Mouse (Mus musculus) MEL (cell line): ENCODE results near the gene Rrm1. TPM values are rescaled to one million over a fixed set of nuclear protein-coding genes. Genes with fewer than 3 reads are reported as not detected.

ENCODE experiments used
- DNase-seq: peaks from one replicate; pipeline ENCODE4 v3.0.0; 2011; ENCODE audit warnings: low read depth, low spot score
- H3K27ac ChIP-seq: 2 replicates; pipeline ENCODE4 v1.5.1; 2012; ENCODE audit warnings: low read depth, mild to moderate bottlenecking, control low read depth, low read length, moderate library complexity; ENCODE audit not compliant: control insufficient read depth
- H3K27me3 ChIP-seq, 2 experiments: fragments of 150-350 bp in 1 of 2; sonication (generic) in 1 of 2; 2 replicates each; pipeline ENCODE4 v1.6.1; 2012; ENCODE audit warnings: low read length in 2 of 2, mild to moderate bottlenecking in 2 of 2, improper control_type of control experiment in 1 of 2, moderate library complexity in 1 of 2; ENCODE audit not compliant: insufficient read depth in 2 of 2, control insufficient read depth in 1 of 2
- H3K36me3 ChIP-seq, 2 experiments: 2 replicates each; pipeline ENCODE4 v1.6.1; 2012 to 2014; ENCODE audit warnings: low read length in 2 of 2, improper control_type of control experiment in 1 of 2, inconsistent platforms in 1 of 2, mild to moderate bottlenecking in 1 of 2; ENCODE audit not compliant: insufficient read depth in 2 of 2, control insufficient read depth in 1 of 2
- H3K4me1 ChIP-seq, 2 experiments: fragments of 150-350 bp in 1 of 2; sonication (generic) in 1 of 2; 2 replicates each; pipeline ENCODE4 v1.6.1; 2012; ENCODE audit warnings: low read length in 2 of 2, improper control_type of control experiment in 1 of 2, mild to moderate bottlenecking in 1 of 2; ENCODE audit not compliant: insufficient read depth in 2 of 2, control insufficient read depth in 1 of 2
- H3K4me3 ChIP-seq, 2 experiments: fragments of 150-350 bp in 1 of 2; sonication (generic) in 1 of 2; 2 replicates each; pipeline ENCODE4 v1.5.1; 2012; ENCODE audit warnings: low read depth in 2 of 2, low read length in 2 of 2, mild to moderate bottlenecking in 2 of 2, moderate library complexity in 2 of 2, control low read depth in 1 of 2, improper control_type of control experiment in 1 of 2; ENCODE audit not compliant: control insufficient read depth in 1 of 2, insufficient read depth in 1 of 2
- H3K79me2 ChIP-seq: 2 replicates; pipeline ENCODE4 v1.6.1; 2012; ENCODE audit warnings: mild to moderate bottlenecking, low read length, moderate library complexity; ENCODE audit not compliant: control insufficient read depth, poor library complexity, insufficient read depth
- H3K9ac ChIP-seq: 2 replicates; pipeline ENCODE4 v1.6.1; 2012; ENCODE audit warnings: low read depth, mild to moderate bottlenecking, control low read depth, low read length, moderate library complexity; ENCODE audit not compliant: control insufficient read depth, poor library complexity, severe bottlenecking
- H3K9me3 ChIP-seq: fragments of 150-350 bp; sonication (generic); replicated peaks from 2 replicates; pipeline ENCODE4 v1.6.1; 2012; ENCODE audit warnings: mild to moderate bottlenecking, low read length, improper control_type of control experiment, moderate library complexity; ENCODE audit not compliant: insufficient read depth
- CTCF ChIP-seq, 3 experiments: IDR thresholded peaks in 2 of 3; conservative IDR thresholded peaks in 1 of 3; 2 replicates each; pipeline ENCODE4 v1.5.1; 2011 to 2012; ENCODE audit warnings: low read length in 3 of 3, low read depth in 2 of 3, mild to moderate bottlenecking in 2 of 3, improper control_type of control experiment in 1 of 3, inconsistent platforms in 1 of 3, mixed read lengths in 1 of 3, moderate library complexity in 1 of 3; ENCODE audit not compliant: control insufficient read depth in 1 of 3, insufficient read depth in 1 of 3, poor library complexity in 1 of 3, severe bottlenecking in 1 of 3
- ELF1 ChIP-seq: IDR thresholded peaks from 2 replicates; pipeline ENCODE4 v1.6.1; 2014; ENCODE audit warnings: low read depth, mild to moderate bottlenecking, inconsistent platforms, low read length, improper control_type of control experiment, moderate library complexity
- EP300 ChIP-seq, 2 experiments: IDR thresholded peaks; 2 replicates each; pipeline ENCODE4 v1.6.1; 2011; ENCODE audit warnings: improper control_type of control experiment in 2 of 2, low read length in 2 of 2, low read depth in 1 of 2, mild to moderate bottlenecking in 1 of 2
- HCFC1 ChIP-seq: IDR thresholded peaks from 2 replicates; pipeline ENCODE4 v1.6.1; 2012; ENCODE audit warnings: low read depth, mild to moderate bottlenecking, inconsistent platforms, low read length, improper control_type of control experiment, moderate library complexity
- MAZ ChIP-seq: IDR thresholded peaks from 2 replicates; pipeline ENCODE4 v1.6.1; 2012; ENCODE audit warnings: low read depth, mild to moderate bottlenecking, inconsistent platforms, low read length, improper control_type of control experiment
- MEF2A ChIP-seq: IDR thresholded peaks from 2 replicates; pipeline ENCODE4 v1.6.1; 2014; ENCODE audit warnings: low read depth, mild to moderate bottlenecking, inconsistent platforms, low read length, improper control_type of control experiment; ENCODE audit not compliant: poor library complexity, insufficient replicate concordance, severe bottlenecking; ENCODE audit errors: extremely low read depth
- MYB ChIP-seq: IDR thresholded peaks from 2 replicates; pipeline ENCODE4 v1.6.1; 2011; ENCODE audit warnings: mild to moderate bottlenecking, low read depth, low read length, improper control_type of control experiment
- NELFE ChIP-seq: IDR thresholded peaks from 2 replicates; pipeline ENCODE4 v1.6.1; 2011; ENCODE audit warnings: low read depth, low read length, improper control_type of control experiment
- POLR2A ChIP-seq, 2 experiments: IDR thresholded peaks; 2 replicates each; pipeline ENCODE4 v1.6.1; 2011 to 2012; ENCODE audit warnings: low read length in 2 of 2, mild to moderate bottlenecking in 2 of 2, control low read depth in 1 of 2, improper control_type of control experiment in 1 of 2, low read depth in 1 of 2, moderate library complexity in 1 of 2; ENCODE audit not compliant: control insufficient read depth in 1 of 2, insufficient read depth in 1 of 2, poor library complexity in 1 of 2
- RAD21 ChIP-seq: IDR thresholded peaks from 2 replicates; pipeline ENCODE4 v1.6.1; 2011; ENCODE audit warnings: mild to moderate bottlenecking, low read depth, low read length, improper control_type of control experiment
- RCOR1 ChIP-seq: IDR thresholded peaks from 2 replicates; pipeline ENCODE4 v1.6.1; 2012; ENCODE audit warnings: low read depth, mild to moderate bottlenecking, inconsistent platforms, low read length, improper control_type of control experiment
- SIN3A ChIP-seq: IDR thresholded peaks from 2 replicates; pipeline ENCODE4 v1.6.1; 2012; ENCODE audit warnings: low read length, improper control_type of control experiment, inconsistent platforms
- SMC3 ChIP-seq: IDR thresholded peaks from 2 replicates; pipeline ENCODE4 v1.6.1; 2011; ENCODE audit warnings: low read depth, low read length, improper control_type of control experiment
- TBP ChIP-seq: IDR thresholded peaks from 2 replicates; pipeline ENCODE4 v1.8.0; 2011; ENCODE audit warnings: low read depth, low read length, improper control_type of control experiment
- TCF12 ChIP-seq: IDR thresholded peaks from 2 replicates; pipeline ENCODE4 v1.6.1; 2014; ENCODE audit warnings: low read depth, mild to moderate bottlenecking, inconsistent platforms, low read length, improper control_type of control experiment, moderate library complexity
- USF1 ChIP-seq: IDR thresholded peaks from 2 replicates; pipeline ENCODE4 v1.6.1; 2014; ENCODE audit warnings: low read depth, mild to moderate bottlenecking, inconsistent platforms, low read length, improper control_type of control experiment, moderate library complexity
- ZC3H11A ChIP-seq: IDR thresholded peaks from 2 replicates; pipeline ENCODE4 v1.6.1; 2012; ENCODE audit warnings: low read depth, mild to moderate bottlenecking, inconsistent platforms, low read length, improper control_type of control experiment
- ZMIZ1 ChIP-seq: IDR thresholded peaks from 2 replicates; pipeline ENCODE4 v1.6.1; 2012; ENCODE audit warnings: low read depth, mild to moderate bottlenecking, inconsistent platforms, low read length, improper control_type of control experiment, moderate library complexity
- polyA plus RNA-seq, 2 experiments: library from polyadenylated mRNA; stranded (reverse) in 1 of 2; unstranded in 1 of 2; fragments of >175 nt in 1 of 2; fragments of >200 nt in 1 of 2; gene quantifications; 2 replicates each; pipeline versions ENCODE4 v1.2.1 to v1.2.4; 2012; ENCODE audit warnings: low replicate concordance in 2 of 2, low read depth in 1 of 2; ENCODE audit not compliant: insufficient read length in 2 of 2, insufficient read depth in 1 of 2, missing spikeins in 1 of 2
- total RNA-seq: library from RNA; depleted of rRNA; stranded (reverse); fragments of 300-350 nt; gene quantifications from 2 replicates; pipeline ENCODE4 v1.2.3, GENCODE M21; 2012

Gene Rrm1
- total and polyA plus RNA-seq, 3 experiments = 147 to 228 TPM; not detected in 1

GRCm38 (mm10) chr7:102506848-102507247 lies 65.4 kb downstream of the Rrm1 start:
- TF ChIP-seq ZC3H11A (peak; percentile 71), RAD21 (peak; percentile 91), CTCF (IDR thresholded peaks at IDR 0.05 in 2 of 3, conservative IDR thresholded peaks at IDR 0.05 in 1 of 3; ENCODE audit: control insufficient read depth in 1 of 3, insufficient read depth in 1 of 3, low read depth in 2 of 3, low read length in 3 of 3, poor library complexity in 1 of 3, severe bottlenecking in 1 of 3) (peak; percentile 80 to 88 (median 88)), SMC3 (peak; percentile 79), POLR2A (IDR thresholded peaks at IDR 0.05; ENCODE audit: control insufficient read depth in 1 of 2, insufficient read depth in 1 of 2, low read depth in 1 of 2, low read length in 2 of 2, poor library complexity in 1 of 2) (no peak)
- no peaks in the 10 kb centered on the region; a peak in 1 of 4 replicates for H3K4me1 ChIP-seq
- no peaks in the 10 kb centered on the region for H3K27me3 ChIP-seq
- DNase-seq = peak; percentile 81
- H3K79me2 ChIP-seq = no peaks in the 10 kb centered on the region
- H3K9me3 ChIP-seq = no peaks in the 10 kb centered on the region
- H3K27ac ChIP-seq = no peak overlapping the region
- H3K9ac ChIP-seq = no peak overlapping the region
- H3K4me3 ChIP-seq = no peak overlapping the region
- H3K36me3 ChIP-seq = no peaks in the 10 kb centered on the region

- Histone ChIP-seq H3K36me3 (peaks cover 0 to 2% of the 10 kb centered on the region in 2 experiments; a peak in 1 of 4 replicates), H3K9me3 (no peaks in the 10 kb centered on the region), H3K4me1 (peaks cover 0 to 4% of the 10 kb centered on the region in 2 experiments; a peak in 2 of 4 replicates), H3K9ac (no peak overlapping the region), H3K79me2 (peaks cover 1% of the 10 kb centered on the region; the same call in 1 of the 2 replicates), H3K4me3 (no peak overlapping the region), H3K27ac (no peak overlapping the region), H3K27me3 (no peaks in the 10 kb centered on the region)
- no peak for DNase-seq
- TF ChIP-seq ZMIZ1 (no peak), TCF12 (no peak), TBP (no peak), NELFE (no peak), USF1 (no peak), MEF2A (no peak), SMC3 (no peak)
Observed at GRCm38 (mm10) chr7:102508066-102508465, 66.6 kb downstream of the Rrm1 start.

- TF ChIP-seq MYB = no peak
- no peak for TF ChIP-seq USF1
- TF ChIP-seq ZMIZ1 = no peak
- TF ChIP-seq SIN3A = no peak
- TF ChIP-seq EP300 (IDR thresholded peaks at IDR 0.05; ENCODE audit: low read depth in 1 of 2, low read length in 2 of 2) = no peak
- no peak for TF ChIP-seq SMC3
- no peak for TF ChIP-seq MEF2A
- TF ChIP-seq ELF1 = no peak
- TF ChIP-seq RCOR1 = no peak
- no peak for TF ChIP-seq POLR2A (IDR thresholded peaks at IDR 0.05; ENCODE audit: control insufficient read depth in 1 of 2, insufficient read depth in 1 of 2, low read depth in 1 of 2, low read length in 2 of 2, poor library complexity in 1 of 2)
- no peak for TF ChIP-seq MAZ
- no peak for TF ChIP-seq TCF12
- TF ChIP-seq RAD21 = no peak
- TF ChIP-seq HCFC1 = no peak
- Histone ChIP-seq H3K36me3 (peaks cover 0 to 2% of the 10 kb centered on the region in 2 experiments; a peak in 1 of 4 replicates), H3K9me3 (no peaks in the 10 kb centered on the region), H3K27me3 (no peaks in the 10 kb centered on the region), H3K4me3 (no peak overlapping the region), H3K79me2 (peaks cover 1% of the 10 kb centered on the region; the same call in 1 of the 2 replicates), H3K9ac (no peak overlapping the region), H3K4me1 (peaks cover 2 to 7% of the 10 kb centered on the region in 2 experiments; a peak in 2 of 4 replicates), H3K27ac (no peak overlapping the region)
- no peak for DNase-seq
Observed at GRCm38 (mm10) chr7:102508666-102509065, 67.2 kb downstream of the Rrm1 start.
